Comparison of ENCODE assay signal across 7 mouse cellular contexts in the genomic region with DNA sequence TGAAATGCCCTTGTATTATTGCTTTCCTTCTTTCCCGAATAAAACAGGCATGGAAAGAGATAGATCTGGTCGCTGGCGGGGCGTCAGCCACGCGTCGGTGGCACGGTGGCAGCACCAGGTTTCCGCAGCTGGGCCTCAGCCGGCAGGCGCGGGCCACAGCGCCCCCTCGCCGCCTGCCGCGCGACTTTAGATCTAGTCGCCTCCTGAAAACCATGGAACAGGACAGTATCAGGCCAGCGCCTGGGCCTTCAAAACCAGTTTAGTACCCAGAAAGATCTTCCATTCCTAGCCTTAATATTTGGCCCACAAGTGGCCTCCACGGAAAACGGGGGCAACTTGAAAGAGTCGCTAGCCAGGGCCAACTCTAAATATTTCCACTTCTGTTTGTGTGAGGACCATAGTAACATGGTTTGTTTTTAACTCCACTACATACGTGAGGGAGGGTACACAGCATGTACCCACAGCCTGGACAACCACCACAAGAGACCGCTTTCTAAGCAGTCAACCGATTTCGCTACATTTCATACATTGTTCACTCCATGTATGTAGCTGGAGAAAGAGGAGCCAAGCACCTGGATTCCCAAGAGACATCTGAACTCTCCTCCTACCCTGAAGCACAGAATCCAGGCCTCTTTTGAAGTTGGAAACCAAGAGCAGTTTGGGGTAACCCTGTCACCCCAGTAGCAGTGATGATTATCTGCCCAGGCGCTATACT. TPM values are rescaled to one million over a fixed set of nuclear protein-coding genes. Genes with fewer than 3 reads are reported as not detected.
DNase-seq lines count a peak whose midpoint lies in the region; ATAC-seq and TF ChIP-seq lines count a peak whose summit lies in the region.

No protein-coding gene starts in this region.

- peak overlapping the region; percentile 34 for H3K4me3 ChIP-seq in hindbrain, postnatal 0 days (ENCODE audit: low read length)

- H3K27ac ChIP-seq in hindbrain, postnatal 0 days = no peak overlapping the region

- peaks cover 18% of the 10 kb centered on the region for H3K27me3 ChIP-seq in hindbrain, postnatal 0 days (ENCODE audit: insufficient read depth, low read length)

- DNase-seq in Muller cell, postnatal 12 days (ENCODE audit: inconsistent ontology term) = peak; percentile 42
- DNase-seq in brain, embryonic 14.5 days (ENCODE audit: low read depth) = peak; percentile 69
- DNase-seq in hindbrain, postnatal 0 days (ENCODE audit: low spot score) = peak; percentile 74
- DNase-seq in lung, postnatal 14 days = peak; percentile 54
- no peak for DNase-seq in layer of hippocampus, postnatal 25 days (ENCODE audit: extremely low spot score in 1 of 2, low spot score in 1 of 2)
- no peak for DNase-seq in urinary bladder, postnatal 4 days (ENCODE audit: low spot score in 2 of 2)
- no peak for DNase-seq in cerebellum, adult 11 months

- peak overlapping the region; percentile 68 for H3K4me2 ChIP-seq in hindbrain, postnatal 0 days (ENCODE audit: low read depth, low read length)

- TF ChIP-seq CTCF in brain, embryonic 14.5 days (IDR thresholded peaks at IDR 0.05; ENCODE audit: borderline replicate concordance, extremely low read depth, insufficient read depth, insufficient read length) = peak; percentile 52; the same call in 1 of the 2 replicates
- no peak for TF ChIP-seq CTCF in hindbrain, postnatal 0 days (IDR thresholded peaks at IDR 0.05; ENCODE audit: low read depth)

- H3K9me3 ChIP-seq in hindbrain, postnatal 0 days (ENCODE audit: low read length) = no peaks in the 10 kb centered on the region

- 16% methylated on average over 28 of the region's 28 CpGs for WGBS in hindbrain, postnatal 0 days

- no peak for TF ChIP-seq POLR2A in brain, embryonic 14.5 days (IDR thresholded peaks at IDR 0.05; ENCODE audit: borderline replicate concordance, extremely low read depth, insufficient read depth, insufficient read length, poor library complexity, severe bottlenecking)

- H3K4me1 ChIP-seq in hindbrain, postnatal 0 days (ENCODE audit: insufficient read depth, low read length) = 0 out of 2 replicates have a peak, but pooled peaks cover 4% of the 10 kb centered on the region

- no peak overlapping the region for H3K9ac ChIP-seq in hindbrain, postnatal 0 days (replicated peaks; ENCODE audit: low read length)

- ATAC-seq in hindbrain, postnatal 0 days = no peak

- no peaks in the 10 kb centered on the region for H3K36me3 ChIP-seq in hindbrain, postnatal 0 days (ENCODE audit: insufficient read depth, low read length)

RNA-seq across cellular contexts. Expression of a gene that starts 3.2 kb away (rescaled TPM):
- 47.9 and 89.3 TPM in 2 replicates for polyA plus RNA-seq in brain, embryonic 14.5 days (2012; rRNA removed)
- 46.9 and 48.7 TPM in 2 replicates for total RNA-seq in hindbrain, postnatal 0 days (2014; rRNA removed)
- 23.6 and 24.9 TPM in 2 replicates for polyA plus RNA-seq in hindbrain, postnatal 0 days (2015; fragmentation: Nextera tagmentation; extraction: Ambion mirVana)
- not detected for total RNA-seq in layer of hippocampus, postnatal 25 days (2021)

Comparison
In these comparisons a context has a peak if more than half of its experiments do, and no peak if none do; other contexts are left out.
1. DNase-seq: peak in Muller cell, postnatal 12 days (single experiment), brain, embryonic 14.5 days (single experiment), hindbrain, postnatal 0 days (single experiment) and lung, postnatal 14 days (single experiment); none in layer of hippocampus, postnatal 25 days (0 of 2), urinary bladder, postnatal 4 days (0 of 2) and cerebellum, adult 11 months (single experiment).
2. RNA of a gene that starts 3.2 kb away (total RNA-seq): 46.9 to 48.7 TPM in hindbrain, postnatal 0 days; not detected in layer of hippocampus, postnatal 25 days; every median in the first group is over 10 times any median in the second.